Mouse (Mus musculus) subcutaneous adipose tissue, adult 2 months (tissue): Measurements from ENCODE around the gene 1700088E04Rik. TPM values are rescaled to one million over a fixed set of nuclear protein-coding genes. Genes with fewer than 3 reads are reported as not detected.

Experiments
- polyA plus RNA-seq: library from polyadenylated mRNA; depleted of rRNA; stranded (reverse); fragments of >200 nt; gene quantifications from 2 replicates; pipeline ENCODE4 v1.2.3, GENCODE M21; 2012; ENCODE audit warnings: low replicate concordance; rRNA removed

1700088E04Rik gene
- polyA plus RNA-seq: 3.5 and 6.9 TPM in 2 replicates

GRCm38 (mm10) chr15:79140866-79141565 is at the start of gene 1700088E04Rik, which contains the start of gene Polr2f:
1700088E04Rik (minus strand) TSS chr15:79141253.
Polr2f (plus strand) TSS chr15:79141009.

GRCm38 (mm10) chr15:79165140-79165539 is 24.1 kb upstream of the 1700088E04Rik start, which contains the start of gene Sox10:
Sox10 (minus strand) TSS chr15:79165240.

GRCm38 (mm10) chr15:79108421-79109320 is 32.4 kb downstream of the 1700088E04Rik start, which contains the start of gene Micall1:
Micall1 (plus strand) TSS chr15:79108898.

Other genes starting within 250 kb of the 1700088E04Rik start
- 0.04 and 0.08 TPM in 2 replicates for gene Gm49510, start 241.6 kb downstream of the 1700088E04Rik start, polyA plus RNA-seq
- 27.4 and 95.4 TPM in 2 replicates for gene Sh3bp1, start 241.5 kb downstream of the 1700088E04Rik start, polyA plus RNA-seq
- 7.4 and 12.8 TPM in 2 replicates for gene Pdxp, start 227.3 kb downstream of the 1700088E04Rik start, polyA plus RNA-seq
- gene Lgals1, start 214.5 kb downstream of the 1700088E04Rik start, polyA plus RNA-seq: 3,321 and 5,577 TPM in 2 replicates
- gene Nol12, start 206.3 kb downstream of the 1700088E04Rik start, polyA plus RNA-seq: 28.0 and 29.6 TPM in 2 replicates
- 71.7 and 108 TPM in 2 replicates for gene Triobp, start 193.5 kb downstream of the 1700088E04Rik start, polyA plus RNA-seq
- 61.7 and 125 TPM in 2 replicates for gene H1f0, start 112.8 kb downstream of the 1700088E04Rik start, polyA plus RNA-seq
- 0.54 TPM in 1 of 2 replicates, not detected in the other for gene Galr3, start 99.4 kb downstream of the 1700088E04Rik start, polyA plus RNA-seq
- 32.5 and 48.9 TPM in 2 replicates for gene Ankrd54, start 78.4 kb downstream of the 1700088E04Rik start, polyA plus RNA-seq
- gene Eif3l, start 66.1 kb downstream of the 1700088E04Rik start, polyA plus RNA-seq: 229 TPM in 2 replicates
- gene Micall1, start 32.4 kb downstream of the 1700088E04Rik start, polyA plus RNA-seq: 29.8 and 85.6 TPM in 2 replicates
- 34.0 and 64.2 TPM in 2 replicates for gene Polr2f, start 244 bp downstream of the 1700088E04Rik start, polyA plus RNA-seq
- 1.9 and 2.1 TPM in 2 replicates for gene Sox10, start 24.0 kb upstream of the 1700088E04Rik start, polyA plus RNA-seq
- gene Pick1, start 87.9 kb upstream of the 1700088E04Rik start, polyA plus RNA-seq: 26.0 and 37.5 TPM in 2 replicates
- 0.26 TPM in 1 of 2 replicates, not detected in the other for gene Gm49486, start 88.1 kb upstream of the 1700088E04Rik start, polyA plus RNA-seq
- 0.26 and 0.27 TPM in 2 replicates for gene Slc16a8, start 113.5 kb upstream of the 1700088E04Rik start, polyA plus RNA-seq
- 1.2 and 5.1 TPM in 2 replicates for gene Baiap2l2, start 144.3 kb upstream of the 1700088E04Rik start, polyA plus RNA-seq
- gene Pla2g6, start 187.1 kb upstream of the 1700088E04Rik start, polyA plus RNA-seq: 42.6 and 65.2 TPM in 2 replicates
- gene Maff, start 205.4 kb upstream of the 1700088E04Rik start, polyA plus RNA-seq: 2.5 and 3.7 TPM in 2 replicates